Mouse (Mus musculus) kidney, embryonic 15.5 days (tissue): Measurements from ENCODE around the gene Ssr3. TPM values are rescaled to one million over a fixed set of nuclear protein-coding genes. Genes with fewer than 3 reads are reported as not detected.

Source experiments
- ATAC-seq: fragments of 200-750 bp; cut with Nextera tagmentation; replicated peaks from 2 replicates; pipeline ENCODE4 v1.8.0; 2017; ENCODE audit warnings: moderate TSS enrichment; ENCODE audit not compliant: low FRiP score
- H3K27ac ChIP-seq: fragments of 300-500 bp; sonication (generic); 2 replicates; pipeline ENCODE4 v1.5.1; 2015; ENCODE audit warnings: mild to moderate bottlenecking, inconsistent platforms
- H3K27me3 ChIP-seq: fragments of 300-500 bp; sonication (generic); 2 replicates; pipeline ENCODE4 v1.6.1; 2015; ENCODE audit warnings: inconsistent platforms
- H3K36me3 ChIP-seq: fragments of 300-500 bp; sonication (generic); 2 replicates; pipeline ENCODE4 v1.6.1; 2015; ENCODE audit warnings: inconsistent platforms
- H3K4me1 ChIP-seq: fragments of 300-500 bp; sonication (generic); 2 replicates; pipeline ENCODE4 v1.6.1; 2015; ENCODE audit warnings: inconsistent platforms
- H3K4me2 ChIP-seq: fragments of 300-500 bp; sonication (generic); 2 replicates; pipeline ENCODE4 v1.6.1; 2015; ENCODE audit warnings: moderate library complexity, mild to moderate bottlenecking, inconsistent platforms
- H3K4me3 ChIP-seq: fragments of 300-500 bp; sonication (generic); replicated peaks from 2 replicates; pipeline ENCODE4 v1.5.1; 2015; ENCODE audit warnings: mild to moderate bottlenecking, inconsistent platforms
- H3K9ac ChIP-seq: fragments of 300-500 bp; sonication (generic); 2 replicates; pipeline ENCODE4 v1.6.1; 2015; ENCODE audit warnings: mild to moderate bottlenecking, inconsistent platforms
- H3K9me3 ChIP-seq: fragments of 300-500 bp; sonication (generic); replicated peaks from 2 replicates; pipeline ENCODE4 v1.6.1; 2016; ENCODE audit warnings: inconsistent platforms
- WGBS: fragments of 180-500 bp; shearing (Covaris S2); methylation state at CpG from one replicate; pipeline ENCODE4 v1.1.7; 2015; ENCODE audit warnings: mixed read lengths; 5-methylcytosine and 5-hydroxymethylcytosine counted together
- polyA plus RNA-seq: library from polyadenylated mRNA; unstranded; fragments of >200 nt; fragmentation: Nextera tagmentation; extraction: Ambion mirVana; gene quantifications from 2 replicates; pipeline ENCODE4 v1.2.1, GENCODE M21; 2015

Gene Ssr3
- polyA plus RNA-seq, 1 experiment from 2014 or later, result 283 TPM

DNA sequence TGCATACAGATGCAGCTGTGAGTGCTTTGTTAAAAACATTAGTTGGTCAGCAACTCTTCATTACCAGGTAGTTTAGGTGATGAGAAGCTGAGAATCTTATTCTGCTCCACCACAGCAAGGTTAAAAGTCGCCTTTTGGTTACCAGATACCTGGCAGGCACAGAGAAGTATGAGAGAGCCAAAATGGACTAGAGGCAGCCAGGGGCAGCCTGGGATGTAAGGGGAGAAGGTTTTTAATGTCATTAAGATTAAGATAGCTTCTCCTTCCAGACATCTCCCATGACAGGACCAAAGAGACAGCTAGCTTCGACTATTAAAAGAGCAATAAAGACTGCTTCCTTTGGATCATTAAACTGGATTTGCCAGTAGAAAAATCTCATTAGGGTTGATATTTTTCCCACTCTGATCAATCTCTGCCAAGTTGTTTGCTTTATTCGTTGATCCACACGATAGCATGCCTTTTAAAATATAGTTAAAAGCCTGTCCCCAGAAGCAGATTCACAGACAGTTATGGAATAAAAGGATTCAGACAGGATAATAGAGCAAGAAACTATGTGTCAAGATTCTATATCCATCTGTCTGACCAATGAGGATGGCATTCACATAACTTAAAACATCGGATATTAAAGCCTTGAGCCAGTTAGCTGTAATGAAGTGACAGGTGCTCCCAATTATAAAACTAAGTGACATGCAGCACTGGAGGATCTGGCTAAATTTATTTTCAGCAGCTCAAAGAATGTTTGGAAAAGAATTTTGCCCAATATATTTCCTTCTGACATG lies 52.1 kb downstream of the Ssr3 start:
- 52% methylated on average over 5 of the region's 5 CpGs for WGBS
- Histone ChIP-seq H3K27ac (no peak overlapping the region), H3K9ac (no peak overlapping the region), H3K4me1 (peaks cover 7% of the 10 kb centered on the region), H3K27me3 (no peaks in the 10 kb centered on the region), H3K4me3 (no peak overlapping the region), H3K4me2 (no peak overlapping the region), H3K9me3 (no peaks in the 10 kb centered on the region), H3K36me3 (no peaks in the 10 kb centered on the region)
- no peak for ATAC-seq

DNA sequence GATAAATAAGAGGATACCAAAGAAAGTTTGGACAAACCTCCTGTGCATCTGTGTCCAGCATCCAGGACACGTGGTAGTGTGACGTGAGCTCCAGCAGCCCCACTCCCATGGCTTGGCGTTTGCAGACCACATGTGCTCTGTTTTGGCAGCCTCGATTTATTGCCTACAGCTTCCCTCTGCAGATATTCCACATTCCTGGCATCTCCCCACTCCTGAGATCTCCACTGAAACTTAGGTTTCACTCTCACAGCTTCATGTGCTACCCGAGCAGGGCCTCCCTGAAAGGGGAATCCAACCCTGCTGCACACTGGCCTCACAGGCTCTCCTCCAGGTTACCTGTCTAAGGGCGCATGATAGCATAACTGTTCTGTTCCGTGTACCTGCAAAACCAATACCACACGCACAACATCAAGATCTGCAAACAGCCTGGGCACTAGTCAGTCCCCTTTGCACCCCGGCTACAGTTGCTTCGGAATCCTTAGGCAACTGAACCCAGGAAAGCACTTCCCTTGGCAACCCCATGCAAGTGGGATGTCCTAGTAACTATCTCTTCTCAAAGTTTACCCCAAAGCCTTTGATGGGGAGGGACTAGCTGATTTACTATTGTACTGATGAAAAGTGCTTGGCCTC lies 54.5 kb downstream of the Ssr3 start:
- no peak overlapping the region for H3K27ac ChIP-seq
- no peak overlapping the region for H3K4me3 ChIP-seq
- H3K27me3 ChIP-seq, result no peaks in the 10 kb centered on the region
- H3K9me3 ChIP-seq, result no peaks in the 10 kb centered on the region
- H3K9ac ChIP-seq, result no peak overlapping the region
- WGBS, result 54% methylated on average over 10 of the region's 10 CpGs
- peaks cover 7% of the 10 kb centered on the region for H3K4me1 ChIP-seq
- peak; percentile 71; the same call in 1 of the 2 replicates for ATAC-seq
- no peak overlapping the region for H3K4me2 ChIP-seq
- no peaks in the 10 kb centered on the region for H3K36me3 ChIP-seq

Other genes starting within 250 kb of the Ssr3 start
- 26.0 and 29.5 TPM in 2 replicates for gene Tiparp, start 135.8 kb upstream of the Ssr3 start, polyA plus RNA-seq